Mouse (Mus musculus) limb, embryonic 11.5 days (tissue): ENCODE data around the gene Spata1. TPM values are rescaled to one million over a fixed set of nuclear protein-coding genes. Genes with fewer than 3 reads are reported as not detected.
A peak's percentile ranks its signal among the peaks of the same experiment; 100 is the strongest.

ENCODE experiments used
- ATAC-seq: fragments of 200-750 bp; cut with Nextera tagmentation; 2 replicates; pipeline ENCODE4 v1.8.0; 2017; ENCODE audit warnings: low read depth; ENCODE audit not compliant: insufficient number of reproducible peaks, low FRiP score, low TSS enrichment
- DNase-seq: peaks from one replicate; pipeline ENCODE4 v3.0.0-alpha.2; 2015; ENCODE audit warnings: low spot score
- H3K27ac ChIP-seq: fragments of 300-500 bp; sonication (generic); replicated peaks from 2 replicates; pipeline ENCODE4 v1.5.1; 2014; ENCODE audit warnings: low read depth, mild to moderate bottlenecking, low read length
- H3K27me3 ChIP-seq: fragments of 300-500 bp; sonication (generic); 2 replicates; pipeline ENCODE4 v1.6.1; 2014; ENCODE audit warnings: mild to moderate bottlenecking, low read length, mixed read lengths; ENCODE audit not compliant: control insufficient read depth, insufficient read depth
- H3K36me3 ChIP-seq: fragments of 300-500 bp; sonication (generic); 2 replicates; pipeline ENCODE4 v1.6.1; 2014; ENCODE audit warnings: mild to moderate bottlenecking, low read length, moderate library complexity, mixed read lengths; ENCODE audit not compliant: control insufficient read depth, insufficient read depth
- H3K4me1 ChIP-seq: fragments of 300-500 bp; sonication (generic); 2 replicates; pipeline ENCODE4 v1.6.1; 2014; ENCODE audit warnings: low read length, mixed read lengths; ENCODE audit not compliant: control insufficient read depth, insufficient read depth
- H3K4me2 ChIP-seq: fragments of 300-500 bp; sonication (generic); 2 replicates; pipeline ENCODE4 v1.6.1; 2014; ENCODE audit warnings: low read depth, mild to moderate bottlenecking, moderate library complexity; ENCODE audit not compliant: severe bottlenecking
- H3K4me3 ChIP-seq: fragments of 300-500 bp; sonication (generic); 2 replicates; pipeline ENCODE4 v1.5.1; 2014; ENCODE audit warnings: low read depth, low read length
- H3K9ac ChIP-seq: fragments of 300-500 bp; sonication (generic); 2 replicates; pipeline ENCODE4 v1.6.1; 2014; ENCODE audit warnings: mild to moderate bottlenecking, low read length
- H3K9me3 ChIP-seq: fragments of 300-500 bp; sonication (generic); 2 replicates; pipeline ENCODE4 v1.6.1; 2016; ENCODE audit warnings: low read length; ENCODE audit not compliant: control insufficient read depth
- WGBS: fragments of 180-500 bp; shearing (Covaris S2); extraction: QIAGEN DNeasy Blood & Tissue Kit; methylation state at CpG from one replicate; pipeline ENCODE4 v1.1.7; 2014; 5-methylcytosine and 5-hydroxymethylcytosine counted together
- polyA plus RNA-seq: library from polyadenylated mRNA; unstranded; fragments of >200 nt; fragmentation: Nextera tagmentation; extraction: Ambion mirVana; gene quantifications from 2 replicates; pipeline ENCODE4 v1.2.1, GENCODE M21; 2014

The Spata1 gene
- polyA plus RNA-seq = 6.4 and 9.6 TPM in 2 replicates

GRCm38 (mm10) chr3:146499431-146500002, at the start of gene Spata1, which contains the start of gene Gng5:
Gene Spata1 (minus strand): TSS chr3:146499753.
Gene Gng5 (plus strand): TSS chr3:146499807.
- peaks cover 4% of the 10 kb centered on the region for H3K4me1 ChIP-seq
- 0% methylated on average over 58 of the region's 88 CpGs for WGBS
- ATAC-seq (peak; percentile 91), DNase-seq (peak; percentile 90)
- H3K27me3 ChIP-seq = no peaks in the 10 kb centered on the region
- peak within 1 kb of the TSS; percentile 93 for H3K27ac ChIP-seq
- H3K4me2 ChIP-seq = peak within 1 kb of the TSS; percentile 63
- H3K36me3 ChIP-seq = peaks cover 6% of the 10 kb centered on the region
- H3K4me3 ChIP-seq = peak within 1 kb of the TSS; percentile 76
- no peaks in the 10 kb centered on the region for H3K9me3 ChIP-seq
- peak within 1 kb of the TSS; percentile 85 for H3K9ac ChIP-seq

- Histone ChIP-seq H3K36me3 (no peaks in the 10 kb centered on the region), H3K9me3 (no peaks in the 10 kb centered on the region), H3K27me3 (no peaks in the 10 kb centered on the region), H3K27ac (no peak overlapping the region), H3K9ac (no peak overlapping the region), H3K4me3 (no peak overlapping the region), H3K4me1 (no peaks in the 10 kb centered on the region), H3K4me2 (no peak overlapping the region)
- no peak for ATAC-seq
- no peak for DNase-seq
- 14% methylated on average over 1 of the region's 1 CpGs for WGBS
Measured at GRCm38 (mm10) chr3:146543632-146544031, 44.1 kb upstream of the Spata1 start.

- Histone ChIP-seq H3K4me3 (no peak overlapping the region), H3K4me1 (no peaks in the 10 kb centered on the region), H3K27ac (no peak overlapping the region), H3K36me3 (no peaks in the 10 kb centered on the region), H3K27me3 (no peaks in the 10 kb centered on the region), H3K9me3 (no peaks in the 10 kb centered on the region), H3K9ac (no peak overlapping the region), H3K4me2 (no peak overlapping the region)
- WGBS = 81% methylated on average over 4 of the region's 4 CpGs
- ATAC-seq = no peak
- DNase-seq = no peak
Measured at GRCm38 (mm10) chr3:146540521-146541273, 41.1 kb upstream of the Spata1 start.

- no peak overlapping the region for H3K4me2 ChIP-seq
- no peak for DNase-seq
Measured at GRCm38 (mm10) chr3:146534986-146535385, 35.4 kb upstream of the Spata1 start.

GRCm38 (mm10) chr3:146528335-146528734, 28.8 kb upstream of the Spata1 start:
- no peak overlapping the region for H3K4me2 ChIP-seq
- no peaks in the 10 kb centered on the region for H3K9me3 ChIP-seq
- H3K9ac ChIP-seq = no peak overlapping the region
- no peaks in the 10 kb centered on the region for H3K36me3 ChIP-seq
- no peak overlapping the region for H3K4me3 ChIP-seq
- WGBS = 54% methylated on average over 2 of the region's 2 CpGs
- no peaks in the 10 kb centered on the region for H3K4me1 ChIP-seq
- no peak for DNase-seq
- H3K27me3 ChIP-seq = no peaks in the 10 kb centered on the region
- no peak overlapping the region for H3K27ac ChIP-seq
- ATAC-seq = no peak

More at GRCm38 (mm10) chr3:146534986-146535385, 35.4 kb upstream of the Spata1 start:
- no peaks in the 10 kb centered on the region for H3K36me3 ChIP-seq
- no peaks in the 10 kb centered on the region for H3K27me3 ChIP-seq
- no peak overlapping the region for H3K9ac ChIP-seq
- WGBS = 66% methylated on average over 6 of the region's 6 CpGs
- H3K4me3 ChIP-seq = no peak overlapping the region
- no peaks in the 10 kb centered on the region for H3K9me3 ChIP-seq
- no peak overlapping the region for H3K27ac ChIP-seq
- no peaks in the 10 kb centered on the region for H3K4me1 ChIP-seq
- no peak for ATAC-seq

- ATAC-seq (no peak), DNase-seq (no peak)
- H3K27ac ChIP-seq = peak overlapping the region; percentile 92
- no peaks in the 10 kb centered on the region for H3K27me3 ChIP-seq
- H3K4me1 ChIP-seq = no peaks in the 10 kb centered on the region
- 12% methylated on average over 8 of the region's 8 CpGs for WGBS
- no peaks in the 10 kb centered on the region for H3K9me3 ChIP-seq
- peak overlapping the region; percentile 82 for H3K4me2 ChIP-seq
- peaks cover 6% of the 10 kb centered on the region; the same call in 1 of the 2 replicates for H3K36me3 ChIP-seq
- H3K4me3 ChIP-seq = peak overlapping the region; percentile 85
- peak overlapping the region; percentile 89 for H3K9ac ChIP-seq
Measured at GRCm38 (mm10) chr3:146521652-146522020, 22.1 kb upstream of the Spata1 start.

GRCm38 (mm10) chr3:146520798-146521651, 21.5 kb upstream of the Spata1 start, which contains the start of gene Rpf1:
Gene Rpf1 (minus strand): TSS chr3:146521429.
- DNase-seq = peak; percentile 87
- Histone ChIP-seq H3K36me3 (peaks cover 6% of the 10 kb centered on the region; the same call in 1 of the 2 replicates), H3K4me3 (peak within 1 kb of the TSS; percentile 85), H3K4me2 (peak within 1 kb of the TSS; percentile 82), H3K4me1 (no peaks in the 10 kb centered on the region), H3K9ac (peak within 1 kb of the TSS; percentile 89), H3K27ac (peak within 1 kb of the TSS; percentile 92), H3K9me3 (no peaks in the 10 kb centered on the region), H3K27me3 (no peaks in the 10 kb centered on the region)
- WGBS = under 1% methylated on average over 54 of the region's 82 CpGs
- peak; percentile 90 for ATAC-seq

- Histone ChIP-seq H3K4me3 (peak overlapping the region; percentile 85), H3K9me3 (no peaks in the 10 kb centered on the region), H3K36me3 (peaks cover 6% of the 10 kb centered on the region; the same call in 1 of the 2 replicates), H3K27me3 (no peaks in the 10 kb centered on the region), H3K27ac (peak overlapping the region; percentile 92; the same call in 1 of the 2 replicates), H3K9ac (peak overlapping the region; percentile 89), H3K4me1 (no peaks in the 10 kb centered on the region), H3K4me2 (peak overlapping the region; percentile 82)
- ATAC-seq (peak; percentile 77; the same call in 1 of the 2 replicates), DNase-seq (no peak)
- 45% methylated on average over 5 of the region's 5 CpGs for WGBS
Measured at GRCm38 (mm10) chr3:146520226-146520797, 20.8 kb upstream of the Spata1 start.
